Mouse (Mus musculus) heart, postnatal 0 days (tissue): ENCODE data around the gene Cyp27a1.

Source experiments
- CTCF ChIP-seq: IDR thresholded peaks from 2 replicates; pipeline ENCODE4 v1.5.1; 2016; ENCODE audit warnings: antibody characterized with exemption, control low read depth, low read depth
- EP300 ChIP-seq: IDR thresholded peaks from 2 replicates; pipeline ENCODE4 v1.6.1; 2016; ENCODE audit warnings: antibody characterized with exemption, low read depth

- TF ChIP-seq CTCF (no peak), EP300 (no peak)
These were observed 9.2 kb upstream of the Cyp27a1 start for GRCm38 (mm10) chr1:74704156-74704555.
